ENCODE assay signal across 14 mouse cellular contexts in the genomic region with DNA sequence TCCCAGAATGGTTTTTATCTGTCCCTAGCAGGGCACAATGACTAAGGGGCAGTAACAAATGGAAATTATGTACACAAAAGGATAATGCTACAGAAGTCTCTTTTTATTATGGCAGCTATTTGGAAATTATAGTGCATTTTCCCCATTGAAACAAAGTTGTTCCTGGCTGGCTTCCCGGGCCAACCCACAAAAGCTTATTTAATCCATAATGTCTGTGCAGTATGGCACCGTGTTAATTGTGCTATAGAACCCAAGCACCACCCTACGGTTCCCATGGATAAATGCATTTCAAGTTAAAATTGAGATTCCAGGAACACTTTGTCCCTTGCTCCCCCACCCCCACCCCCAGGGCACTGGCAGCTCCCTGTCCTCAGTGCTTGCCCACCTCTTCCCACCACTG. TPM values are rescaled to one million over a fixed set of nuclear protein-coding genes. Genes with fewer than 3 reads are reported as not detected.
"Had no signal": no experiment of that assay in that cellular context is flagged by ENCODE, and none has a peak within 500 bp of the region (broad histone marks: within the 10 kb centered on the region; RNA-seq: fewer than 3 reads in every experiment).

No protein-coding gene starts in this region.

- H3K9ac ChIP-seq: limb, embryonic 12.5 days; liver, embryonic 15.5 days; midbrain, embryonic 13.5 days had no signal

- H3K27ac ChIP-seq: limb, embryonic 12.5 days; liver, embryonic 15.5 days; midbrain, embryonic 13.5 days had no signal

- H3K4me1 ChIP-seq: liver, embryonic 15.5 days had no signal

- H3K9me3 ChIP-seq: limb, embryonic 12.5 days; liver, embryonic 15.5 days; midbrain, embryonic 13.5 days had no signal

- H3K36me3 ChIP-seq: limb, embryonic 12.5 days; liver, embryonic 15.5 days; midbrain, embryonic 13.5 days had no signal

- H3K27me3 ChIP-seq: limb, embryonic 12.5 days; liver, embryonic 15.5 days had no signal

- DNase-seq: kidney, adult 8-10 months; kidney, postnatal 36 days; layer of hippocampus, adult 9-11 months; layer of hippocampus, postnatal 36 days; lung, adult 2 months; lung, postnatal 36 days; thymus, postnatal 4 days had no signal

- H3K4me3 ChIP-seq: limb, embryonic 12.5 days; liver, embryonic 15.5 days; midbrain, embryonic 13.5 days had no signal

- H3K4me2 ChIP-seq: limb, embryonic 12.5 days; liver, embryonic 11.5 days; liver, embryonic 15.5 days; midbrain, embryonic 13.5 days had no signal

- ATAC-seq: intestine, postnatal 0 days; lung, postnatal 0 days; midbrain, embryonic 13.5 days had no signal

RNA-seq across cellular contexts. Expression of a gene that starts 9.7 kb away (rescaled TPM):
- polyA plus RNA-seq: liver, embryonic 11.5 days; liver, embryonic 15.5 days; small intestine, adult 2 months had no signal
